Mouse (Mus musculus) small intestine, adult 2 months (tissue): ENCODE measurements around the gene Nup133.

Experiments used
- CTCF ChIP-seq: fragments of 200-500 bp; IDR thresholded peaks from 2 replicates; pipeline ENCODE4 v1.5.1; 2012; ENCODE audit warnings: low read depth, mild to moderate bottlenecking, control low read depth, inconsistent platforms, low read length, moderate library complexity, mixed read lengths; ENCODE audit not compliant: insufficient replicate concordance, insufficient read length; ENCODE audit errors: extremely low read depth
- POLR2A ChIP-seq: fragments of 200-500 bp; IDR thresholded peaks from 2 replicates; pipeline ENCODE4 v1.6.1; 2012; ENCODE audit warnings: low read depth, mild to moderate bottlenecking, control low read depth, inconsistent platforms, low read length, moderate library complexity

DNA sequence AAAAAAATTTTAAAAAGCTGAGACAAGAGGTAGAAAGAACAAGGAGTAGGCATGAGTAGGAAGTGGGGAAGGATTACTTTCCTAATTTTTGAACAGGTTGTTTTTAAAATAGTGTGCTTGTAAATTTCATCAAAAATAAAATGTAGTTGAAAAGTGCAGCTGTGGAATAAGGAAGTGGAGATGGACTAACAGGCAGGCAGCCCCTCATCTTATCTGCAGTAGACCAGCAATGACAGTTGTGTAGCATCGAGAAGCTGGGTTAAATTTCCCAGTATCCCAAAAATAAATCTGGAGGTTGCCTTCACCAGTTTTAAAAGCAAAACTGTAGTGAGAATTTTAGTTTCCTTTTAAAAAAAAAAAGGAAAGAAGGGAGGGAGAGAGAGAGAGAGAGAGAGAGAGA, 94.8 kb downstream of the Nup133 start:
- TF ChIP-seq CTCF, result no peak
- no peak for TF ChIP-seq POLR2A
